ENCODE assay signal across 9 mouse cellular contexts in genomic region chr7:139833532-139833931, GRCm38 (mm10). TPM values are rescaled to one million over a fixed set of nuclear protein-coding genes. Genes with fewer than 3 reads are reported as not detected.
DNase-seq lines count a peak whose midpoint lies in the region; ATAC-seq and TF ChIP-seq lines count a peak whose summit lies in the region.
"Had no signal": no experiment of that assay in that cellular context is flagged by ENCODE, and none has a peak within 500 bp of the region (broad histone marks: within the 10 kb centered on the region; RNA-seq: fewer than 3 reads in every experiment).

No protein-coding gene starts in this region.

- no peaks in the 10 kb centered on the region for H3K9me3 ChIP-seq in forebrain, embryonic 11.5 days (ENCODE audit: control insufficient read depth, low read length)
- H3K9me3 ChIP-seq in limb, embryonic 14.5 days (ENCODE audit: control insufficient read depth, low read length) = no peaks in the 10 kb centered on the region

- no peak for TF ChIP-seq POLR2A in limb, embryonic 14.5 days (IDR thresholded peaks at IDR 0.05; ENCODE audit: borderline replicate concordance, extremely low read depth, insufficient read depth, insufficient read length)

- peak overlapping the region; percentile 51; the same call in 1 of the 2 replicates for H3K9ac ChIP-seq in forebrain, embryonic 11.5 days (ENCODE audit: low read length)
- no peak overlapping the region for H3K9ac ChIP-seq in limb, embryonic 14.5 days (ENCODE audit: low read depth, low read length, severe bottlenecking)

- H3K27ac ChIP-seq in forebrain, embryonic 11.5 days (ENCODE audit: low read depth, low read length) = no peak overlapping the region
- no peak overlapping the region for H3K27ac ChIP-seq in limb, embryonic 14.5 days (replicated peaks; ENCODE audit: low read depth, low read length)

- no peak for ATAC-seq in forebrain, embryonic 11.5 days (replicated peaks; ENCODE audit: low FRiP score)
- ATAC-seq in limb, embryonic 14.5 days (ENCODE audit: low FRiP score, low read depth) = no peak
- no peak for ATAC-seq in activated CD4-positive, CD25-positive, alpha-beta regulatory T cell, adult 4 months

- peak; percentile 8 to 30 for DNase-seq in heart, adult 18-20 months
- no peak for DNase-seq in heart, postnatal 36 days
- peak; percentile 22 for DNase-seq in NIH3T3 (ENCODE audit: low read depth)
- DNase-seq in forebrain, embryonic 11.5 days (ENCODE audit: low spot score) = no peak
- no peak for DNase-seq in limb, embryonic 14.5 days (ENCODE audit: low spot score)
- DNase-seq in left cerebral cortex, postnatal 10 days (ENCODE audit: extremely low spot score in 1 of 2, low spot score in 2 of 2) = no peak
- no peak for DNase-seq in left cerebral cortex, adult 18-20 months (ENCODE audit: low spot score in 2 of 2)

- H3K4me2 ChIP-seq in forebrain, embryonic 11.5 days (ENCODE audit: low read depth, low read length, severe bottlenecking) = peak overlapping the region; percentile 63; the same call in 1 of the 2 replicates
- peak overlapping the region; percentile 44 for H3K4me2 ChIP-seq in limb, embryonic 14.5 days (replicated peaks; ENCODE audit: low read depth, low read length, severe bottlenecking)

- peaks cover 6% of the 10 kb centered on the region for H3K27me3 ChIP-seq in forebrain, embryonic 11.5 days (ENCODE audit: control insufficient read depth, insufficient read depth, low read length)
- peaks cover 31% of the 10 kb centered on the region; the same call in 1 of the 2 replicates for H3K27me3 ChIP-seq in limb, embryonic 14.5 days (ENCODE audit: control insufficient read depth, insufficient read depth, low read length)

- WGBS in forebrain, embryonic 11.5 days = 30% methylated on average over 5 of the region's 5 CpGs
- 36% methylated on average over 5 of the region's 5 CpGs for WGBS in limb, embryonic 14.5 days

- intact Hi-C loops in heart, postnatal 36 days (cut with DNase I) = no loop called here
- intact Hi-C loops in left cerebral cortex, postnatal 10 days (cut with DNase I) = no loop called here

- H3K36me3 ChIP-seq in forebrain, embryonic 11.5 days (ENCODE audit: control insufficient read depth, insufficient read depth, low read length) = no peaks in the 10 kb centered on the region
- H3K36me3 ChIP-seq in limb, embryonic 14.5 days (ENCODE audit: control insufficient read depth, insufficient read depth, low read length) = no peaks in the 10 kb centered on the region

- peaks cover 14% of the 10 kb centered on the region for H3K4me1 ChIP-seq in forebrain, embryonic 11.5 days (replicated peaks; ENCODE audit: control insufficient read depth, insufficient read depth, low read length)
- peaks cover 7% of the 10 kb centered on the region; the same call in 1 of the 2 replicates for H3K4me1 ChIP-seq in limb, embryonic 14.5 days (ENCODE audit: control insufficient read depth, insufficient read depth, low read length)

- peak overlapping the region; percentile 24; the same call in 1 of the 2 replicates for H3K4me3 ChIP-seq in forebrain, embryonic 11.5 days (ENCODE audit: low read depth, low read length)
- H3K4me3 ChIP-seq in limb, embryonic 14.5 days (replicated peaks; ENCODE audit: low read length) = no peak overlapping the region; the same call in 1 of the 2 replicates

RNA-seq across cellular contexts. Expression of gene Adgra1, which starts 0.4 kb away (rescaled TPM):
- under 1 TPM in 1 of 2 experiments, not detected in 1; 0.05 TPM for total RNA-seq in heart, adult 18-20 months (2021)
- total RNA-seq in heart, postnatal 36 days (2021) = not detected
- polyA plus RNA-seq in forebrain, embryonic 11.5 days (2014; fragmentation: Nextera tagmentation; extraction: Ambion mirVana) = 4.4 and 8.0 TPM in 2 replicates
- 0.16 and 0.19 TPM in 2 replicates for polyA plus RNA-seq in limb, embryonic 14.5 days (2012; rRNA removed)
- polyA plus RNA-seq in limb, embryonic 14.5 days (2014; fragmentation: Nextera tagmentation; extraction: Ambion mirVana) = 0.40 and 0.57 TPM in 2 replicates
- total RNA-seq in left cerebral cortex, postnatal 10 days (2021) = 10 to 100 TPM; 49.9 to 52.3 TPM
- total RNA-seq in left cerebral cortex, adult 18-20 months (2021) = 10 to 100 TPM; 57.0 to 71.9 TPM
- not detected for polyA plus RNA-seq in activated CD4-positive, CD25-positive, alpha-beta regulatory T cell, adult 4 months (2017; shearing (Covaris generic))
- total RNA-seq: liver, adult 2 months had no signal
- polyA plus RNA-seq: liver, adult 2 months had no signal

Comparison
In these comparisons a context has a peak if more than half of its experiments do, and no peak if none do; other contexts are left out.
1. DNase-seq: peak in heart, adult 18-20 months (2 of 2) and NIH3T3 (single experiment); none in heart, postnatal 36 days (0 of 2), forebrain, embryonic 11.5 days (single experiment), limb, embryonic 14.5 days (single experiment), left cerebral cortex, postnatal 10 days (0 of 2) and left cerebral cortex, adult 18-20 months (0 of 2).
2. RNA of gene Adgra1, which starts 0.4 kb away (total RNA-seq): 57.0 to 71.9 TPM in left cerebral cortex, adult 18-20 months and 49.9 to 52.3 TPM in left cerebral cortex, postnatal 10 days; not detected in heart, postnatal 36 days and 0.05 TPM in heart, adult 18-20 months; every median in the first group is over 10 times any median in the second.